Mouse (Mus musculus): ENCODE measurements at regions not wholly inside any gene's neighbourhood (a gene's known extent, or its start where the extent isn't known, plus 50 kb on each side); places are given as distances from the start of the nearest gene placed in this dataset.
"Not testable (repeated sequence)": the region's sequence is repeated elsewhere in the genome, so short reads cannot be mapped to it uniquely, and the experiment has no call there.

- H3K9ac ChIP-seq, result no peak overlapping the region
- no peak for ATAC-seq (replicated peaks; ENCODE audit: low FRiP score)
- no peaks in the 10 kb centered on the region for H3K36me3 ChIP-seq
- peaks cover 16% of the 10 kb centered on the region; the same call in 1 of the 2 replicates for H3K27me3 ChIP-seq
- no peak overlapping the region for H3K4me3 ChIP-seq (replicated peaks)
- no peak overlapping the region for H3K4me2 ChIP-seq
- H3K27ac ChIP-seq, result no peak overlapping the region
- 36% methylated on average over 13 of the region's 13 CpGs for WGBS
- no peaks in the 10 kb centered on the region for H3K9me3 ChIP-seq (replicated peaks)
- H3K4me1 ChIP-seq, result peaks cover 14% of the 10 kb centered on the region; the same call in 1 of the 2 replicates
These were observed 164.7 kb upstream of the A430005L14Rik start for GRCm38 (mm10) chr4:153792307-153792706.

- Histone ChIP-seq H3K4me2 (no peak overlapping the region), H3K27me3 (0 out of 2 replicates have a peak, but pooled peaks cover 3% of the 10 kb centered on the region), H3K4me1 (no peaks in the 10 kb centered on the region), H3K27ac (no peak overlapping the region), H3K9ac (no peak overlapping the region), H3K36me3 (no peaks in the 10 kb centered on the region), H3K4me3 (replicated peaks) (no peak overlapping the region), H3K9me3 (replicated peaks) (no peaks in the 10 kb centered on the region)
- ATAC-seq (replicated peaks; ENCODE audit: low FRiP score), result no peak
- WGBS, result 84% methylated on average over 7 of the region's 7 CpGs
These were observed 159.0 kb upstream of the A430005L14Rik start for GRCm38 (mm10) chr4:153798061-153798460.

GRCm38 (mm10) chr4:153805727-153806126, 151.3 kb upstream of the A430005L14Rik start:
- Histone ChIP-seq H3K4me3 (replicated peaks) (no peak overlapping the region), H3K4me1 (peaks cover 7% of the 10 kb centered on the region), H3K27ac (no peak overlapping the region), H3K9me3 (replicated peaks) (no peaks in the 10 kb centered on the region), H3K4me2 (no peak overlapping the region), H3K9ac (no peak overlapping the region), H3K27me3 (peaks cover 35% of the 10 kb centered on the region), H3K36me3 (no peaks in the 10 kb centered on the region)
- ATAC-seq (replicated peaks; ENCODE audit: low FRiP score), result no peak
- 39% methylated on average over 4 of the region's 4 CpGs for WGBS

GRCm38 (mm10) chr4:153806180-153806692, 150.8 kb upstream of the A430005L14Rik start:
- peaks cover 7% of the 10 kb centered on the region for H3K4me1 ChIP-seq
- peak overlapping the region; percentile 41 for H3K4me2 ChIP-seq
- H3K27me3 ChIP-seq, result peaks cover 35% of the 10 kb centered on the region
- no peak overlapping the region for H3K9ac ChIP-seq
- H3K9me3 ChIP-seq (replicated peaks), result no peaks in the 10 kb centered on the region
- WGBS, result 3% methylated on average over 10 of the region's 10 CpGs
- no peak overlapping the region for H3K4me3 ChIP-seq (replicated peaks)
- no peak for ATAC-seq (replicated peaks; ENCODE audit: low FRiP score)
- H3K27ac ChIP-seq, result no peak overlapping the region
- H3K36me3 ChIP-seq, result no peaks in the 10 kb centered on the region

GRCm38 (mm10) chr4:153806820-153807436, 150.1 kb upstream of the A430005L14Rik start:
- H3K4me2 ChIP-seq, result peak overlapping the region; percentile 41; the same call in 1 of the 2 replicates
- no peak overlapping the region for H3K9ac ChIP-seq
- no peak for ATAC-seq (replicated peaks; ENCODE audit: low FRiP score)
- H3K27me3 ChIP-seq, result peaks cover 35% of the 10 kb centered on the region
- no peaks in the 10 kb centered on the region for H3K9me3 ChIP-seq (replicated peaks)
- H3K36me3 ChIP-seq, result no peaks in the 10 kb centered on the region
- no peak overlapping the region for H3K27ac ChIP-seq
- H3K4me1 ChIP-seq, result peaks cover 7% of the 10 kb centered on the region
- 43% methylated on average over 10 of the region's 10 CpGs for WGBS
- H3K4me3 ChIP-seq (replicated peaks), result no peak overlapping the region

- no peak for ATAC-seq (replicated peaks; ENCODE audit: low FRiP score)
- 87% methylated on average over 9 of the region's 9 CpGs for WGBS
These were observed 144.2 kb upstream of the A430005L14Rik start for GRCm38 (mm10) chr4:153812866-153813265.

GRCm38 (mm10) chr4:153827914-153828313, 129.1 kb upstream of the A430005L14Rik start:
- Histone ChIP-seq H3K4me2 (no peak overlapping the region), H3K27ac (no peak overlapping the region), H3K4me1 (no peaks in the 10 kb centered on the region), H3K4me3 (replicated peaks) (no peak overlapping the region), H3K9ac (no peak overlapping the region), H3K27me3 (no peaks in the 10 kb centered on the region), H3K9me3 (replicated peaks) (no peaks in the 10 kb centered on the region), H3K36me3 (no peaks in the 10 kb centered on the region)
- WGBS, result 44% methylated on average over 9 of the region's 9 CpGs
- ATAC-seq (replicated peaks; ENCODE audit: low FRiP score), result no peak

More at GRCm38 (mm10) chr4:153812866-153813265, 144.2 kb upstream of the A430005L14Rik start:
- H3K9ac ChIP-seq, result no peak overlapping the region
- H3K4me2 ChIP-seq, result no peak overlapping the region
- H3K4me1 ChIP-seq, result no peaks in the 10 kb centered on the region
- H3K36me3 ChIP-seq, result no peaks in the 10 kb centered on the region
- peaks cover 10% of the 10 kb centered on the region; the same call in 1 of the 2 replicates for H3K27me3 ChIP-seq
- no peaks in the 10 kb centered on the region for H3K9me3 ChIP-seq (replicated peaks)
- no peak overlapping the region for H3K4me3 ChIP-seq (replicated peaks)
- no peak overlapping the region for H3K27ac ChIP-seq

- no peak for ATAC-seq (replicated peaks; ENCODE audit: low FRiP score)
- H3K27me3 ChIP-seq, result no peaks in the 10 kb centered on the region
- no peaks in the 10 kb centered on the region for H3K9me3 ChIP-seq (replicated peaks)
- H3K27ac ChIP-seq, result no peak overlapping the region
- H3K4me1 ChIP-seq, result no peaks in the 10 kb centered on the region
- H3K36me3 ChIP-seq, result no peaks in the 10 kb centered on the region
- WGBS, result 93% methylated on average over 9 of the region's 9 CpGs
- no peak overlapping the region for H3K4me3 ChIP-seq (replicated peaks)
- H3K9ac ChIP-seq, result no peak overlapping the region
- H3K4me2 ChIP-seq, result no peak overlapping the region
These were observed 127.3 kb upstream of the A430005L14Rik start for GRCm38 (mm10) chr4:153829766-153830165.

GRCm38 (mm10) chr4:153830491-153830890, 126.5 kb upstream of the A430005L14Rik start:
- no peak for ATAC-seq (replicated peaks; ENCODE audit: low FRiP score)
- Histone ChIP-seq H3K4me2 (no peak overlapping the region), H3K4me3 (replicated peaks) (no peak overlapping the region), H3K27ac (no peak overlapping the region), H3K4me1 (no peaks in the 10 kb centered on the region), H3K9me3 (replicated peaks) (no peaks in the 10 kb centered on the region), H3K36me3 (no peaks in the 10 kb centered on the region), H3K27me3 (no peaks in the 10 kb centered on the region), H3K9ac (no peak overlapping the region)
- 93% methylated on average over 5 of the region's 5 CpGs for WGBS

- not testable (repeated sequence) for H3K4me3 ChIP-seq (replicated peaks); ATAC-seq (replicated peaks; ENCODE audit: low FRiP score); H3K9ac ChIP-seq; H3K4me2 ChIP-seq; H3K9me3 ChIP-seq (replicated peaks); H3K27ac ChIP-seq; H3K36me3 ChIP-seq; H3K4me1 ChIP-seq; H3K27me3 ChIP-seq
- WGBS, result 88% methylated on average over 11 of the region's 11 CpGs
These were observed 125.8 kb upstream of the A430005L14Rik start for GRCm38 (mm10) chr4:153831251-153831650.

GRCm38 (mm10) chr4:153832151-153832550, 124.9 kb upstream of the A430005L14Rik start:
- Histone ChIP-seq H3K27me3 (no peaks in the 10 kb centered on the region), H3K4me1 (no peaks in the 10 kb centered on the region), H3K4me3 (replicated peaks) (no peak overlapping the region), H3K27ac (no peak overlapping the region), H3K36me3 (no peaks in the 10 kb centered on the region), H3K4me2 (no peak overlapping the region), H3K9me3 (replicated peaks) (no peaks in the 10 kb centered on the region), H3K9ac (no peak overlapping the region)
- no peak for ATAC-seq (replicated peaks; ENCODE audit: low FRiP score)
- 65% methylated on average over 2 of the region's 2 CpGs for WGBS

- Histone ChIP-seq H3K36me3 (no peaks in the 10 kb centered on the region), H3K27ac (no peak overlapping the region), H3K27me3 (peaks cover 33% of the 10 kb centered on the region), H3K4me2 (no peak overlapping the region), H3K4me1 (peaks cover 6% of the 10 kb centered on the region; the same call in 1 of the 2 replicates), H3K9ac (no peak overlapping the region), H3K9me3 (replicated peaks) (no peaks in the 10 kb centered on the region), H3K4me3 (replicated peaks) (no peak overlapping the region)
- WGBS, result 82% methylated on average over 6 of the region's 6 CpGs
- no peak for ATAC-seq (replicated peaks; ENCODE audit: low FRiP score)
These were observed 112.3 kb upstream of the A430005L14Rik start for GRCm38 (mm10) chr4:153844766-153845165.

Measured in kidney, embryonic 15.5 days (tissue).